Mouse (Mus musculus): ENCODE results near the gene Kpna6.

GRCm38 (mm10) chr4:129650359-129650758, 22.2 kb downstream of the Kpna6 start:
- TF ChIP-seq CTCF (IDR thresholded peaks at IDR 0.05; ENCODE audit: control insufficient read depth, insufficient read depth, low read length) (no peak), POLR2A (IDR thresholded peaks at IDR 0.05; ENCODE audit: borderline replicate concordance, control insufficient read depth, low read depth, low read length) (no peak)
